Mouse (Mus musculus) kidney, embryonic 14.5 days (tissue): ENCODE data around the gene AW011738. TPM values are rescaled to one million over a fixed set of nuclear protein-coding genes. Genes with fewer than 3 reads are reported as not detected.

ENCODE experiments used
- ATAC-seq: fragments of 200-750 bp; cut with Nextera tagmentation; 2 replicates; pipeline ENCODE4 v1.8.0; 2017; ENCODE audit warnings: moderate number of reproducible peaks, mild to moderate bottlenecking, moderate TSS enrichment, moderate library complexity; ENCODE audit not compliant: low FRiP score, low TSS enrichment
- H3K27ac ChIP-seq: fragments of 300-500 bp; sonication (generic); 2 replicates; pipeline ENCODE4 v1.5.1; 2014; ENCODE audit warnings: low read depth, mild to moderate bottlenecking, low read length, moderate library complexity, mixed read lengths
- H3K27me3 ChIP-seq: fragments of 300-500 bp; sonication (generic); 2 replicates; pipeline ENCODE4 v1.6.1; 2014; ENCODE audit warnings: mild to moderate bottlenecking, low read length; ENCODE audit not compliant: control insufficient read depth, insufficient read depth
- H3K36me3 ChIP-seq: fragments of 300-500 bp; sonication (generic); 2 replicates; pipeline ENCODE4 v1.6.1; 2014; ENCODE audit warnings: low read length, mixed read lengths; ENCODE audit not compliant: control insufficient read depth, insufficient read depth
- H3K4me1 ChIP-seq: fragments of 300-500 bp; sonication (generic); 2 replicates; pipeline ENCODE4 v1.6.1; 2014; ENCODE audit warnings: low read length, mixed read lengths; ENCODE audit not compliant: control insufficient read depth, insufficient read depth
- H3K4me2 ChIP-seq: fragments of 300-500 bp; sonication (generic); replicated peaks from 2 replicates; pipeline ENCODE4 v1.6.1; 2014; ENCODE audit warnings: low read depth, mild to moderate bottlenecking, low read length
- H3K4me3 ChIP-seq: fragments of 300-500 bp; sonication (generic); 2 replicates; pipeline ENCODE4 v1.5.1; 2014; ENCODE audit warnings: mild to moderate bottlenecking, low read length
- H3K9ac ChIP-seq: fragments of 300-500 bp; sonication (generic); 2 replicates; pipeline ENCODE4 v1.6.1; 2014; ENCODE audit warnings: low read depth, mild to moderate bottlenecking, low read length, moderate library complexity
- H3K9me3 ChIP-seq: fragments of 300-500 bp; sonication (generic); 2 replicates; pipeline ENCODE4 v1.6.1; 2016; ENCODE audit warnings: low read length; ENCODE audit not compliant: control insufficient read depth
- WGBS: fragments of 180-500 bp; shearing (Covaris S2); extraction: QIAGEN DNeasy Blood & Tissue Kit; methylation state at CpG from one replicate; pipeline ENCODE4 v1.1.7; 2014; 5-methylcytosine and 5-hydroxymethylcytosine counted together
- polyA plus RNA-seq: library from polyadenylated mRNA; unstranded; fragments of >200 nt; fragmentation: Nextera tagmentation; extraction: Ambion mirVana; gene quantifications from 2 replicates; pipeline ENCODE4 v1.2.1, GENCODE M21; 2014

Gene AW011738
- polyA plus RNA-seq, 1 experiment from 2014 or later: 1.0 TPM

- Histone ChIP-seq H3K27ac (peak overlapping the region; percentile 32; the same call in 1 of the 2 replicates), H3K4me2 (peak overlapping the region; percentile 32), H3K9ac (peak overlapping the region; percentile 54), H3K27me3 (no peaks in the 10 kb centered on the region), H3K4me3 (peak overlapping the region; percentile 23; the same call in 1 of the 2 replicates), H3K9me3 (no peaks in the 10 kb centered on the region), H3K36me3 (peaks cover 35% of the 10 kb centered on the region), H3K4me1 (peaks cover 45% of the 10 kb centered on the region)
- ATAC-seq: no peak
- WGBS: 79% methylated on average over 13 of the region's 13 CpGs
Measured at GRCm38 (mm10) chr4:156185456-156185949, 17.6 kb upstream of the AW011738 start.

- ATAC-seq: peak; percentile 44; the same call in 1 of the 2 replicates
- Histone ChIP-seq H3K27me3 (no peaks in the 10 kb centered on the region), H3K4me3 (peak overlapping the region; percentile 23; the same call in 1 of the 2 replicates), H3K9ac (peak overlapping the region; percentile 54), H3K4me2 (peak overlapping the region; percentile 32), H3K4me1 (peaks cover 52% of the 10 kb centered on the region), H3K36me3 (peaks cover 42% of the 10 kb centered on the region), H3K27ac (peak overlapping the region; percentile 32; the same call in 1 of the 2 replicates), H3K9me3 (no peaks in the 10 kb centered on the region)
- 10% methylated on average over 31 of the region's 31 CpGs for WGBS
Measured at GRCm38 (mm10) chr4:156185950-156186850, 16.9 kb upstream of the AW011738 start.

- H3K9me3 ChIP-seq: no peaks in the 10 kb centered on the region
- H3K27me3 ChIP-seq: no peaks in the 10 kb centered on the region
- no peak overlapping the region for H3K9ac ChIP-seq
- peak overlapping the region; percentile 82 for H3K27ac ChIP-seq
- peaks cover 51% of the 10 kb centered on the region for H3K36me3 ChIP-seq
- ATAC-seq: 0 out of 2 replicates have a peak, but pooled peaks have one; percentile 2
- H3K4me1 ChIP-seq: peaks cover 71% of the 10 kb centered on the region
- H3K4me3 ChIP-seq: no peak overlapping the region
- H3K4me2 ChIP-seq: no peak overlapping the region
- 69% methylated on average over 5 of the region's 5 CpGs for WGBS
Measured at GRCm38 (mm10) chr4:156188162-156188810, 14.8 kb upstream of the AW011738 start.

- ATAC-seq: peak; percentile 65
- no peak overlapping the region for H3K9ac ChIP-seq
Measured at GRCm38 (mm10) chr4:156188811-156189323, 14.2 kb upstream of the AW011738 start.

GRCm38 (mm10) chr4:156192421-156193199, 10.5 kb upstream of the AW011738 start:
- Histone ChIP-seq H3K4me2 (peak overlapping the region; percentile 10; the same call in 1 of the 2 replicates), H3K27ac (peak overlapping the region; percentile 73), H3K4me1 (peaks cover 79% of the 10 kb centered on the region), H3K27me3 (no peaks in the 10 kb centered on the region), H3K36me3 (peaks cover 52% of the 10 kb centered on the region), H3K9me3 (no peaks in the 10 kb centered on the region), H3K9ac (no peak overlapping the region), H3K4me3 (no peak overlapping the region)
- WGBS: 25% methylated on average over 8 of the region's 8 CpGs
- ATAC-seq: no peak

More at GRCm38 (mm10) chr4:156188811-156189323, 14.2 kb upstream of the AW011738 start:
- 31% methylated on average over 6 of the region's 6 CpGs for WGBS
- Histone ChIP-seq H3K4me1 (peaks cover 77% of the 10 kb centered on the region), H3K36me3 (peaks cover 51% of the 10 kb centered on the region), H3K27me3 (no peaks in the 10 kb centered on the region), H3K27ac (peak overlapping the region; percentile 82), H3K9me3 (no peaks in the 10 kb centered on the region), H3K4me3 (no peak overlapping the region), H3K4me2 (peak overlapping the region; percentile 22)

- Histone ChIP-seq H3K4me2 (peak overlapping the region; percentile 2; the same call in 1 of the 2 replicates), H3K36me3 (peaks cover 51% of the 10 kb centered on the region), H3K4me3 (no peak overlapping the region), H3K27ac (peak overlapping the region; percentile 73), H3K9me3 (no peaks in the 10 kb centered on the region), H3K27me3 (no peaks in the 10 kb centered on the region), H3K9ac (no peak overlapping the region), H3K4me1 (peaks cover 76% of the 10 kb centered on the region)
- no peak for ATAC-seq
- 20% methylated on average over 2 of the region's 2 CpGs for WGBS
Measured at GRCm38 (mm10) chr4:156193200-156193590, 9.9 kb upstream of the AW011738 start.

- 0 out of 2 replicates have a peak overlapping the region, but pooled peaks have one; percentile 6 for H3K4me3 ChIP-seq
- H3K36me3 ChIP-seq: peaks cover 49% of the 10 kb centered on the region
- ATAC-seq: no peak
- H3K27ac ChIP-seq: peak overlapping the region; percentile 44; the same call in 1 of the 2 replicates
- H3K4me1 ChIP-seq: peaks cover 69% of the 10 kb centered on the region
- no peaks in the 10 kb centered on the region for H3K27me3 ChIP-seq
- 69% methylated on average over 5 of the region's 5 CpGs for WGBS
- H3K9ac ChIP-seq: no peak overlapping the region
- no peaks in the 10 kb centered on the region for H3K9me3 ChIP-seq
- H3K4me2 ChIP-seq: peak overlapping the region; percentile 85
Measured at GRCm38 (mm10) chr4:156193906-156194305, 9.2 kb upstream of the AW011738 start.

- Histone ChIP-seq H3K9ac (no peak overlapping the region), H3K4me2 (peak overlapping the region; percentile 85), H3K4me3 (peak overlapping the region; percentile 6; the same call in 1 of the 2 replicates), H3K27ac (peak overlapping the region; percentile 44; the same call in 1 of the 2 replicates), H3K27me3 (no peaks in the 10 kb centered on the region), H3K4me1 (peaks cover 64% of the 10 kb centered on the region), H3K9me3 (no peaks in the 10 kb centered on the region), H3K36me3 (peaks cover 49% of the 10 kb centered on the region)
- 41% methylated on average over 6 of the region's 6 CpGs for WGBS
- no peak for ATAC-seq
Measured at GRCm38 (mm10) chr4:156194346-156194745, 8.8 kb upstream of the AW011738 start.
